In genomic region chr12:110377734-110378133, GRCm38 (mm10) we compare ENCODE assay signal across 10 mouse cellular contexts.
A peak's percentile ranks its signal among the peaks of the same experiment; 100 is the strongest.
DNase-seq lines count a peak whose midpoint lies in the region; ATAC-seq and TF ChIP-seq lines count a peak whose summit lies in the region.
"Had no signal": no experiment of that assay in that cellular context is flagged by ENCODE, and none has a peak within 500 bp of the region (broad histone marks: within the 10 kb centered on the region; RNA-seq: fewer than 3 reads in every experiment).

No protein-coding gene starts in this region.

- peaks cover 9% of the 10 kb centered on the region for H3K27me3 ChIP-seq in hindbrain, embryonic 11.5 days (ENCODE audit: control insufficient read depth, insufficient read depth, low read length)
- H3K27me3 ChIP-seq in hindbrain, embryonic 14.5 days (ENCODE audit: control insufficient read depth, insufficient read depth, low read length): peaks cover 3% of the 10 kb centered on the region; the same call in 1 of the 2 replicates
- peaks cover 16% of the 10 kb centered on the region for H3K27me3 ChIP-seq in liver, postnatal 0 days (ENCODE audit: insufficient read depth, low read length)

- no peak overlapping the region for H3K9ac ChIP-seq in hindbrain, embryonic 11.5 days (ENCODE audit: low read depth, low read length)
- no peak overlapping the region for H3K9ac ChIP-seq in hindbrain, embryonic 14.5 days
- H3K9ac ChIP-seq in liver, postnatal 0 days (replicated peaks): no peak overlapping the region
- H3K9ac ChIP-seq: limb, embryonic 13.5 days had no signal

- H3K4me3 ChIP-seq in hindbrain, embryonic 11.5 days (ENCODE audit: low read depth, low read length): no peak overlapping the region
- H3K4me3 ChIP-seq in hindbrain, embryonic 14.5 days (replicated peaks; ENCODE audit: low read length): no peak overlapping the region
- no peak overlapping the region for H3K4me3 ChIP-seq in bone marrow, adult 2 months (replicated peaks; ENCODE audit: control insufficient read depth, low read depth, low read length)
- no peak overlapping the region for H3K4me3 ChIP-seq in liver, postnatal 0 days (ENCODE audit: low read depth, low read length)
- H3K4me3 ChIP-seq: erythroblast, embryonic 14.5 days; limb, embryonic 13.5 days had no signal

- TF ChIP-seq POLR2A in bone marrow, adult 2 months (IDR thresholded peaks at IDR 0.05; ENCODE audit: borderline replicate concordance, control insufficient read depth, low read depth, low read length): no peak

- 70% methylated on average over 10 of the region's 10 CpGs for WGBS in hindbrain, embryonic 11.5 days
- 76% methylated on average over 10 of the region's 10 CpGs for WGBS in hindbrain, embryonic 14.5 days
- WGBS in bone marrow, adult 2 months: 53% methylated on average over 10 of the region's 10 CpGs
- 60% methylated on average over 10 of the region's 10 CpGs for WGBS in liver, postnatal 0 days (ENCODE audit: insufficient replicate concordance)

- no peaks in the 10 kb centered on the region for H3K36me3 ChIP-seq in hindbrain, embryonic 11.5 days (ENCODE audit: control insufficient read depth, insufficient read depth, low read length)
- no peaks in the 10 kb centered on the region for H3K36me3 ChIP-seq in hindbrain, embryonic 14.5 days (replicated peaks; ENCODE audit: control insufficient read depth, insufficient read depth)
- H3K36me3 ChIP-seq in liver, postnatal 0 days (replicated peaks; ENCODE audit: insufficient read depth, low read length): no peaks in the 10 kb centered on the region
- H3K36me3 ChIP-seq: limb, embryonic 13.5 days had no signal

- H3K27ac ChIP-seq in hindbrain, embryonic 11.5 days (ENCODE audit: low read depth, low read length): no peak overlapping the region
- H3K27ac ChIP-seq in hindbrain, embryonic 14.5 days: no peak overlapping the region
- H3K27ac ChIP-seq in bone marrow, adult 2 months (ENCODE audit: control insufficient read depth, insufficient read depth, low read depth, low read length, poor library complexity): no peak overlapping the region
- H3K27ac ChIP-seq in liver, postnatal 0 days (ENCODE audit: low read depth): no peak overlapping the region
- H3K27ac ChIP-seq: limb, embryonic 13.5 days had no signal

- H3K4me2 ChIP-seq in hindbrain, embryonic 11.5 days (replicated peaks; ENCODE audit: low read depth, low read length): no peak overlapping the region
- no peak overlapping the region for H3K4me2 ChIP-seq in hindbrain, embryonic 14.5 days (replicated peaks)
- H3K4me2 ChIP-seq in liver, postnatal 0 days (ENCODE audit: low read depth, low read length): no peak overlapping the region
- H3K4me2 ChIP-seq: limb, embryonic 13.5 days had no signal

- peak; percentile 38 for DNase-seq in hindbrain, embryonic 11.5 days (ENCODE audit: low spot score)
- no peak for DNase-seq in hindbrain, embryonic 14.5 days (ENCODE audit: low spot score)
- peak; percentile 21 to 61 for DNase-seq in spleen, postnatal 10 days (ENCODE audit: low spot score in 2 of 2)
- DNase-seq in spleen, postnatal 36 days (ENCODE audit: low spot score in 2 of 2): no peak
- DNase-seq in liver, postnatal 0 days: peak; percentile 75
- peak; percentile 72 for DNase-seq in thymus, postnatal 4 days
- no peak for DNase-seq in cerebellum, adult 11 months

- TF ChIP-seq CTCF in bone marrow, adult 2 months (IDR thresholded peaks at IDR 0.05; ENCODE audit: control insufficient read depth, insufficient read depth, low read length): peak; percentile 72
- TF ChIP-seq CTCF in liver, postnatal 0 days (IDR thresholded peaks at IDR 0.05; ENCODE audit: low read depth): peak; percentile 71

- ATAC-seq in hindbrain, embryonic 11.5 days (ENCODE audit: low FRiP score): no peak
- no peak for ATAC-seq in hindbrain, embryonic 14.5 days (ENCODE audit: low FRiP score)
- ATAC-seq in liver, postnatal 0 days: no peak

- H3K4me1 ChIP-seq in hindbrain, embryonic 11.5 days (replicated peaks; ENCODE audit: control insufficient read depth, insufficient read depth, low read length): peaks cover 7% of the 10 kb centered on the region
- peaks cover 17% of the 10 kb centered on the region for H3K4me1 ChIP-seq in hindbrain, embryonic 14.5 days (replicated peaks; ENCODE audit: control insufficient read depth, insufficient read depth, low read length)
- no peaks in the 10 kb centered on the region for H3K4me1 ChIP-seq in bone marrow, adult 2 months (ENCODE audit: control insufficient read depth, insufficient read depth, low read length)
- peaks cover 4% of the 10 kb centered on the region for H3K4me1 ChIP-seq in liver, postnatal 0 days (ENCODE audit: insufficient read depth)

- H3K9me3 ChIP-seq in hindbrain, embryonic 11.5 days (ENCODE audit: control insufficient read depth, low read length): no peaks in the 10 kb centered on the region
- no peaks in the 10 kb centered on the region for H3K9me3 ChIP-seq in hindbrain, embryonic 14.5 days (ENCODE audit: control insufficient read depth, low read length)
- no peaks in the 10 kb centered on the region for H3K9me3 ChIP-seq in liver, postnatal 0 days (ENCODE audit: low read length)
- H3K9me3 ChIP-seq: limb, embryonic 13.5 days had no signal

- no peak for TF ChIP-seq EP300 in liver, postnatal 0 days (IDR thresholded peaks at IDR 0.05; ENCODE audit: low read depth)

Comparison
In these comparisons a context has a peak if more than half of its experiments do, and no peak if none do; other contexts are left out.
1. DNase-seq: peak in hindbrain, embryonic 11.5 days (single experiment), spleen, postnatal 10 days (2 of 2), liver, postnatal 0 days (single experiment) and thymus, postnatal 4 days (single experiment); none in hindbrain, embryonic 14.5 days (single experiment), spleen, postnatal 36 days (0 of 2) and cerebellum, adult 11 months (single experiment).